Mouse (Mus musculus): ENCODE measurements around the gene Tnfrsf13b. TPM values are rescaled to one million over a fixed set of nuclear protein-coding genes. Genes with fewer than 3 reads are reported as not detected.
"Not testable (repeated sequence)": the region's sequence is repeated elsewhere in the genome, so short reads cannot be mapped to it uniquely, and the experiment has no call there.

Tnfrsf13b gene
- polyA plus RNA-seq, 1 experiment from 2014 or later = 1.6 TPM

DNA sequence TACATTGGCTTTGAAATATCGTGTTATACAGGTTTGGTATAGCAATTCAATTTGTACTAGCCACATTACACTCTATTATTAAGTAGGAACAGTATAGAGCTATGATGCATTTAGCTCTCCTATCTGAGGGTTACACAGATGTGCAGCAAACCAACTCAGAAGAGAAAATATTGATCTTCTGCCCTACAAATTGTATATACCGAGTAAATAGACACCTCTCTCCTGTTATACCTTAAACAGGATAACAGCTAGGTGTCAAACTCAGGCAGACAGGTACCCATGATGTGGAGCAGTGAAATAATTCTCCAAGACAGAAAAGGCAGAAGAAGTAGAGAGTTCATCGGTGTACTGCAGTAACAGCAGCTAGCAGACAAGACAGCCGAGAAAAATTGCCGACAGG, 49.2 kb downstream of the Tnfrsf13b start:
- no peak overlapping the region for H3K4me3 ChIP-seq
- no peak overlapping the region for H3K9ac ChIP-seq (replicated peaks)
- H3K4me2 ChIP-seq (replicated peaks) = peak overlapping the region; percentile 45
- no peaks in the 10 kb centered on the region for H3K27me3 ChIP-seq
- H3K4me1 ChIP-seq = peaks cover 27% of the 10 kb centered on the region
- 0 out of 2 replicates have a peak, but pooled peaks cover 3% of the 10 kb centered on the region for H3K36me3 ChIP-seq
- no peak for ATAC-seq (ENCODE audit: low FRiP score, low read depth)
- 73% methylated on average over 5 of the region's 5 CpGs for WGBS
- peak overlapping the region; percentile 83 for H3K27ac ChIP-seq (replicated peaks)
- H3K9me3 ChIP-seq = no peaks in the 10 kb centered on the region

DNA sequence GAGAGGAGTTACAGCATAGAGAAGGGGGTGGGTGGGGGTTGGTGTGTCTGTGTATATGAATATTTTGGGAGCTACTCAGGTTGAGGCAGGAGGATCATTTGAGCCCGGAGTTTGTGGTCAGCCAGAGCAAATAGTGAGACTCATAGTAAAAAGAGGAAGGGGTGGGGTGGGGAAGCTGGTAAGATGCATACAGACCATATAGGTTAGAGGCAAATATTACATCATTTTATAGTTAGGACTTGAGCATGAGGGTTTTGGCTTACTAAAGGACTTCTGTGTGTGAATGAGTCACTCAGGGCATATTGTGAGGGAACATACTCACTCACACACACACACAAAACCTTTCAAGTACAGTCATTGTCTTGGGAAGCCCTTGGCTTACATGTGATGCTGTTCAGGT, 49.8 kb downstream of the Tnfrsf13b start:
- no peak overlapping the region for H3K4me3 ChIP-seq
- no peaks in the 10 kb centered on the region for H3K27me3 ChIP-seq
- 0 out of 2 replicates have a peak, but pooled peaks cover 3% of the 10 kb centered on the region for H3K36me3 ChIP-seq
- H3K9ac ChIP-seq (replicated peaks) = no peak overlapping the region
- no peak overlapping the region for H3K4me2 ChIP-seq (replicated peaks)
- ATAC-seq (ENCODE audit: low FRiP score, low read depth) = no peak
- no peaks in the 10 kb centered on the region for H3K9me3 ChIP-seq
- peaks cover 24% of the 10 kb centered on the region for H3K4me1 ChIP-seq
- peak overlapping the region; percentile 83 for H3K27ac ChIP-seq (replicated peaks)
- WGBS = 85% methylated on average over 1 of the region's 1 CpGs

DNA sequence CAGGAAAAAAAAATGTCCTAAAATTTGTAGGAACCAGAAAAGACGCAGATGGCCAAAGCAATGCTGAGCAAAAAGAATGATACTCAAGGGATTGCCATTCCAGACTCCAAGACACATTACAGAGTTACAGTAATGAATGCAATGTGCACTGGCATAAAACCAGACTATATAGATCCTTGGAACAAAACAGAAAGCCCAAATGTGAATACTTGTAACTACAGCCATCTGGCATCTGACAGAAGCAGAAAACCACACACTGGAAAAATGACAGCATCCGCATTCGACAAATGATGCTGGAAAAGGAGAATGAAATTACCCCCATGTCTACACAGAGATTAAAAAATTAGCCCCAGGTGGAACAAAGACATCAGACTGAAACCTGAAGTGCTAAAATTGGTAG, 53.8 kb downstream of the Tnfrsf13b start:
- Histone ChIP-seq H3K9ac (replicated peaks) (no peak overlapping the region), H3K9me3 (no peaks in the 10 kb centered on the region), H3K36me3 (no peaks in the 10 kb centered on the region), H3K27me3 (no peaks in the 10 kb centered on the region), H3K4me3 (no peak overlapping the region), H3K27ac (replicated peaks) (no peak overlapping the region), H3K4me1 (0 out of 2 replicates have a peak, but pooled peaks cover 3% of the 10 kb centered on the region), H3K4me2 (replicated peaks) (no peak overlapping the region)
- ATAC-seq (ENCODE audit: low FRiP score, low read depth) = no peak
- 94% methylated on average over 3 of the region's 3 CpGs for WGBS

DNA sequence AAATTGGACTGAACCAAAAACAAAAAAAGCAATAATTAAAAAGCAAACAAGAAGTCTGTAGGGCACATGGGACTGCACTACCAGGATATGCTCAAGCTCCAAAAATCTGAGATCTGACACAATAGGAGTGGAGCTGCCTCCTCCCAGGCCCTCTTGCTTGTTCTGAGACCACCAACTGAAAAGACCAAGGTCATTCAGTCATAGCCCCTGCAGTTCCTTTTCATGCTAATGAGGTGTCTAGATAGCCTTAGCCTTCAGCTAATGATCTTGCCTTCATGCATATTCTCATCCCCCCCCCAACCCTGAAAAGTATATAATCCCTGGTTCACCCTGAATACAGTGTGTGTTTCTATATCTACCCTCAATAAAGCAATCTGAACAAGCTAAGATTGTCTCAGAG, 55.1 kb downstream of the Tnfrsf13b start:
- ATAC-seq (ENCODE audit: low FRiP score, low read depth) = no peak
- Histone ChIP-seq H3K4me2 (replicated peaks) (no peak overlapping the region), H3K9ac (replicated peaks) (no peak overlapping the region), H3K36me3 (no peaks in the 10 kb centered on the region), H3K27ac (replicated peaks) (no peak overlapping the region), H3K4me1 (no peaks in the 10 kb centered on the region), H3K9me3 (no peaks in the 10 kb centered on the region), H3K4me3 (no peak overlapping the region), H3K27me3 (no peaks in the 10 kb centered on the region)

DNA sequence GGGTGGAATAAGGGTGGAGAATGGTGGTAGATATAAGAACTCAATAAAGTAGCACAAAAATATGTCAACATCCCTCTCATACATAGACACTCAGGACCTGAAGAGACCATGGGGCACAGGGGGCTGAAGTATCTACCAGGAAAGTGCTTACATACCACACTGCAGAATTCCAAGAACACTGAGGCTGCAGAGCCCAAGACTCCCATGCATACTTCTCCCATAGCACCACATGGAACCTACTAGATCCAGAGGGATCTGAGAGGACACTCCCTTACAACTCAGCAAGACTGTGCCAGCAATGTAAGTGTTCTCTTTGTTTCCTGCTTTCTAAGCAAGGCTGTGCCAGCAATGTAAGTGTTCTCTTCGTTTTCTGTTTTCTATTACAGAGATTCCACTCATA, 57.3 kb downstream of the Tnfrsf13b start:
- H3K9ac ChIP-seq (replicated peaks) = no peak overlapping the region
- WGBS = 79% methylated on average over 1 of the region's 1 CpGs
- no peak overlapping the region for H3K27ac ChIP-seq (replicated peaks)
- ATAC-seq (ENCODE audit: low FRiP score, low read depth) = no peak
- H3K36me3 ChIP-seq = no peaks in the 10 kb centered on the region
- no peak overlapping the region for H3K4me2 ChIP-seq (replicated peaks)
- H3K27me3 ChIP-seq = no peaks in the 10 kb centered on the region
- no peaks in the 10 kb centered on the region for H3K4me1 ChIP-seq
- H3K4me3 ChIP-seq = no peak overlapping the region
- no peaks in the 10 kb centered on the region for H3K9me3 ChIP-seq

DNA sequence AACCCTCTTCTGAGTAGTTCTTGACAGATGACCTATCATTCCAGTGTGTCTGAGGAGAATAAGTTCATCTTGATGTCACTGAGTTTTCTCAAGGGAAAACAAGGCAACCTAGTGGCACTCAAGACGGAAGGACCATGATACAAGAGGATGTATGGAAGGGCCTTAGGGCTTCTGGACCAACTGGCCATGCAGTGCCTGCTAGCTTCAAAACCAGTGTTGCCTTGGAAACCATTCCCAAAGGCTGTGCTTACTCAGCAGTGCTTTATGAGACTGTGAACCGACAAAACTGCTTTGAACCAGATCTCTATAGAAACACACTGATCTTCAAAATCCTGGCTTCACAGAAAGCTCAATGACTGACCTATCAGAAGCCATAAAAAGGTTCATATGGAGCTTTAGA, 64.2 kb downstream of the Tnfrsf13b start:
- no peaks in the 10 kb centered on the region for H3K9me3 ChIP-seq
- H3K4me1 ChIP-seq = 0 out of 2 replicates have a peak, but pooled peaks cover 6% of the 10 kb centered on the region
- no peak for ATAC-seq (ENCODE audit: low FRiP score, low read depth)
- H3K4me3 ChIP-seq = no peak overlapping the region
- H3K36me3 ChIP-seq = no peaks in the 10 kb centered on the region
- no peaks in the 10 kb centered on the region for H3K27me3 ChIP-seq
- H3K9ac ChIP-seq (replicated peaks) = no peak overlapping the region
- 53% methylated on average over 2 of the region's 2 CpGs for WGBS
- no peak overlapping the region for H3K4me2 ChIP-seq (replicated peaks)
- no peak overlapping the region for H3K27ac ChIP-seq (replicated peaks)

DNA sequence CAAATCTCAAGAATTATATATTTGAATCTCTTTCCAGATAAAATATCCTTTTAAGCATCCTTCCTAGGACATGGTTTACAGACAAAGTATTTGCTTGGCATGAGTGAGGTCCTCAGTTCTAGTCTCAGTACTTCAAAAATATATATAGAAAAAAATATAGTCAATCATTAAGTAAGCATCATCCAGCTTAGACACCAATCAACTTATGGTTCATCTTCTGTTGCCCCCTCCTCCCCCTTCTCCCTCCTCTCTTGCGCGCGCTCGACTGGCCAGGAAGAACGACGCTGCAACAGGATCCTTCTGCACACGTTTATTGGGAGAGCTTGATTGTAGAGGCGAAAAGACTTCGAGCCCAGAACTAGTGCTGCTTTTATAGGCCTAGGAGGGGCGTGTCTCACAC, 65.6 kb downstream of the Tnfrsf13b start:
- H3K4me2 ChIP-seq (replicated peaks); H3K27me3 ChIP-seq; H3K9ac ChIP-seq (replicated peaks); H3K9me3 ChIP-seq; ATAC-seq (ENCODE audit: low FRiP score, low read depth); H3K4me1 ChIP-seq; H3K4me3 ChIP-seq; H3K27ac ChIP-seq (replicated peaks); H3K36me3 ChIP-seq: not testable (repeated sequence)
- WGBS = 96% methylated on average over 7 of the region's 10 CpGs

DNA sequence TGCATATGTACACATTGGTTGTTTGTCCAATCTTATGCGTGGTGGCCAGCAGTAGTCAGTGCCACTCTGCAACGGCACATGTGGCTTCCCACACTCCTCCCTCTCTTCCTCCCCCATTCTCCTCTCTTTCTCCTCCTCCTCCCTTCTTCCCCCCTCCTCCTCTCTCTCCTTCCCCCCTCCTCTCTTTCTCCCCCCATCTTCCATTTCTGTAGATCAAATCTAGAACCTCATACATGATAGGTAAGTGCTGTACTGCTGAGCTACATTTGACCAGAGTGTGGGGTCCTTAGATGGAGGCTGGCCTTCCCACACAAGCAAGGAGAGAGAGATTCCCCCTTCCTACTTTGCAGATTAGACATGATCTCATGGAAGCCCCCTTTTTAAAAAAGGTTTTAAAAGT, 66.2 kb downstream of the Tnfrsf13b start:
- Histone ChIP-seq H3K27me3 (no peaks in the 10 kb centered on the region), H3K4me2 (replicated peaks) (no peak overlapping the region), H3K9me3 (no peaks in the 10 kb centered on the region), H3K4me3 (no peak overlapping the region), H3K9ac (replicated peaks) (no peak overlapping the region), H3K27ac (replicated peaks) (no peak overlapping the region), H3K36me3 (no peaks in the 10 kb centered on the region), H3K4me1 (0 out of 2 replicates have a peak, but pooled peaks cover 6% of the 10 kb centered on the region)
- WGBS = 97% methylated on average over 2 of the region's 2 CpGs
- no peak for ATAC-seq (ENCODE audit: low FRiP score, low read depth)

DNA sequence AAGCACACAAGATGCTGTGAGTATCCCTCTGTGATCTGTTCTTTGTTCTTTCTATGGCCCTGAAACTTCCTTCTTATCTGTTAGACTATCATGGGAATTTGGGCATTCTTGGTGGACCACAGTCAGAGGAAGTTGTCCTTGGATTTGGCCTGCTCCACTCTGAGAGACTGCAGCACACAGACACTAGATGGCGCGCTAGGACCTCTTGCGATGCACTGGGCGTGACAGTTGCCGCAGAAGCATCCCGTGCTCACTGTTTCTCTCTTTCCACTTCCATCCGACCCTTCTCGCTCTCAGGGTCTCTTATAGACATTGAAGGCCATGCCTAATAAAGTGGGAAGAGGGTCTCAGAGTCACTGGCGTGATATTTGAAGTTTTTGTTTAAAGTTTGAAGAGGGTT, 66.8 kb downstream of the Tnfrsf13b start:
- no peaks in the 10 kb centered on the region for H3K9me3 ChIP-seq
- H3K4me2 ChIP-seq (replicated peaks) = no peak overlapping the region
- WGBS = 12% methylated on average over 9 of the region's 9 CpGs
- H3K9ac ChIP-seq (replicated peaks) = no peak overlapping the region
- H3K27ac ChIP-seq (replicated peaks) = no peak overlapping the region
- no peak for ATAC-seq (ENCODE audit: low FRiP score, low read depth)
- no peaks in the 10 kb centered on the region for H3K27me3 ChIP-seq
- H3K4me1 ChIP-seq = 0 out of 2 replicates have a peak, but pooled peaks cover 6% of the 10 kb centered on the region
- H3K36me3 ChIP-seq = no peaks in the 10 kb centered on the region
- H3K4me3 ChIP-seq = no peak overlapping the region

DNA sequence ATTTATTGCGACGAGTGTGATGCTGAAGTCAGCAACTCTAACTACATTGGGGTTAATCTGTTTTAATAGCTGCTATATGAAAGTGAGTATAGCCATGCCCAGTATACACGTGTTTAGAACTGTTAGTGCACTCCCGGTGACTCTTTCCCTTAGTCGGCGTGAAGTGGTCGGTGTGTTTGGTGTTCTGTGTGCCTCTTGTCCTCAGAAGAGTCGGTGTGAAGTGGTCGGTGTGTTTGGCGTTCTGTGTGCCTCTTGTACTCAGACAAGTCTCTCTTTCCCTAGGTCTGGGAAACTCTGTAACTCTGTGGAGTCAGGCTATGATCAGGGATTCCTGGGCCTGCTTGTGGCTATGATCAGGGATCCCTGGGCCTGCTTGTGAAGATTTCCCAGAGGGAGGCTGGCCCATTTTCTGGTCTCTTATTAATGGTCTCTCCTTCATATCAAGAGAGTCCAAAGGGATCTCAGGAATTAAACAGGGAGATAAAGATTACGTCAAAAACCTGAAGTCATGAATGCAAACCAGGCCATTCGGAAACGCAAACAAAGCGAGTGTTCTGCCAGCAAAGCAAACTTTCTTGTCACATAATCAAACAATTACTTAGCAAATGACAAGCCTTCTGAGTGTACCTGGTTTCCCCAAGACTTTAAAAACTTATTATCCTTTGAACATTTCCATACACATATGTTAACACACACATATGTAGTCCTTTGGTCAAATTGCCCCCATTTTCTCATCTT, 70.2 kb downstream of the Tnfrsf13b start:
- no peak for ATAC-seq (ENCODE audit: low FRiP score, low read depth)
- H3K27ac ChIP-seq (replicated peaks) = no peak overlapping the region
- H3K36me3 ChIP-seq = no peaks in the 10 kb centered on the region
- no peaks in the 10 kb centered on the region for H3K27me3 ChIP-seq
- no peak overlapping the region for H3K9ac ChIP-seq (replicated peaks)
- no peak overlapping the region for H3K4me3 ChIP-seq
- WGBS = 87% methylated on average over 14 of the region's 14 CpGs
- H3K9me3 ChIP-seq = no peaks in the 10 kb centered on the region
- no peaks in the 10 kb centered on the region for H3K4me1 ChIP-seq
- no peak overlapping the region for H3K4me2 ChIP-seq (replicated peaks)

DNA sequence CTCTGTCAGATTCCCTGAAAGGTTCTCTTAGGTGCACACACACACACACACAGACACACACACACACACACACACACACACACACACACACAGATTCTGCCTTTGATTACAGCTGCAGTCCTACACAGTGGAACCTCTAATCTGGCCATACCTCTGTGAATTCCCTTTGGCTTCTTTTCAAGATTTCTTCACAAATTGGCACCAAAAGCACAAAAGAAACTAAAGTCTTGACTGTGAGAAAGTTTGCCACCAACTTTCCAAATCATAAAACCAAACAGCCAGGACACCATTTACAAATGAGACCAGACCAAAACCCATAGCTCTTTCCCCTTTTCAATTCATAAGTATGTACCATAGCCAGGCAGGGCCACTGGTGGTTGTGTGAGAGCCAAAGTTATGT, 71.4 kb downstream of the Tnfrsf13b start:
- Histone ChIP-seq H3K4me3 (no peak overlapping the region), H3K9ac (replicated peaks) (no peak overlapping the region), H3K27me3 (no peaks in the 10 kb centered on the region), H3K4me2 (replicated peaks) (no peak overlapping the region), H3K27ac (replicated peaks) (no peak overlapping the region), H3K36me3 (no peaks in the 10 kb centered on the region), H3K9me3 (no peaks in the 10 kb centered on the region), H3K4me1 (no peaks in the 10 kb centered on the region)
- ATAC-seq (ENCODE audit: low FRiP score, low read depth) = no peak
